Mouse (Mus musculus): ENCODE measurements around the gene CK137956.

Gene CK137956

DNA sequence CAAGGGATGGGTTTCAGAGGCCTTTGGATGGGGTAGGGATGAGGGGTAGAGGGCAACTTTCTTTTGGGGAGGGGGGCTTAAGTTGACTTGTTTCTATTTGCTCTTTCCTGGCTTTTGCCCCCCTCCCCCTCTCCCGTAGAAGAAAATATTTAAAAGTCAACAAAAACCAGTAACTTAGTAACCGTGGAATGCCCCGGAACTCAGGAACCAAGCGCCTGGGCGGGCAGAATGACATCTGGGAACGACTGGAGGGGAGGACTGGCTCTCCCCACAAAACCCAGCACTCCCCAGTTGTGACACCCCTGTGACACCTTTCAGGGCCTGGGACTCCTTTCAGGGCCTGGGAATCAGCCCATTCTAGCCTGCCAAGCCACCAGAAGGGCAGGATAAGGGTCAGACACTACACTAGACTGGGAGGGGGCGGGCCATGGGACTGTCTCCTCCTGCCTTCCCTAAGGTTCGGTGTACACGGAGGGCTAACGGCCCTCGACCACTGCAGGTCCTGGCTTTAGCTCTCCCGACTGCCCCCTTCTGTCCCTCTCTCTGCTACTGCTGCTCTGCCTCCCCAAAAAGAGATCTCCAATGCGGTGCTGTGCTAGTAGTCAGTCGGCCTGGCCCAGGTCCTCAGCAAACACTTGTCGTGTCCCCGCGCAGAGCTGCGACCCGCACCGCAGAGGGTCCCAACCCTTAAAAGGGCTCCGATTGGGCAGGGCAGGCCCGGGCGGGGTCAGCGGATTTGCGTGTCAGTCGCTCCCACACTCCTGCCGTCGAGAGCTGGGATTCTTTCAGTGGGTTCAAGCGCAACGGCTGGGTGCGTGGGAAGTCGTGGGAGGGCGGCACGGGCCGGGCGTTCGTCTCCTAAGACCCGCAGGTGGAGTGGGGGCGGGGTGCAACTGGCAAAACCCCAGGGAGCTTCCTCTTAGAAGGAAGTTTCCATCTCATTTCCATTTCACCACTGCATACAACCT, at the start of gene CK137956:
CK137956 (minus strand) TSS at position 51 of the 968 bp plus-strand sequence.
- no peak for DNase-seq

DNA sequence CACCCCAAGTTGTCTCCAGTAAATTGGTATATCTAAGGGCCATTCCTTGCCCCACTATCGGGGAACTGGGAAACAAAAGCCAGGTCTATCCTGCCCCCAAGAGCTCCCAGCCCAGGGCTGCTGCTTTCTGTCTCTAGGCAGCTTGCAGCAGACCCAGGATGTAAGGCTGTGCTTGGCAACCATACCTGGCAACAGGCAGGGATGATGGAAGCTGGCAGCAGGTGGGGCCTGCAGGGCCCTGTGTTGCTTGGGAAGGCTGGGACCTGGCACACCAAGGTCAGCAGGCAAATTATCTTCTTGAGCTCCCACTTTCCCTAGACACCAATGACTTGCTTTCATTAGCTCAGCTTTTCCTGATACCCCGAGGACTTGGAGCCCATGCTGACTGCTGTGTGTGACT, 48.7 kb upstream of the CK137956 start:
- peak; percentile 23 for DNase-seq

DNA sequence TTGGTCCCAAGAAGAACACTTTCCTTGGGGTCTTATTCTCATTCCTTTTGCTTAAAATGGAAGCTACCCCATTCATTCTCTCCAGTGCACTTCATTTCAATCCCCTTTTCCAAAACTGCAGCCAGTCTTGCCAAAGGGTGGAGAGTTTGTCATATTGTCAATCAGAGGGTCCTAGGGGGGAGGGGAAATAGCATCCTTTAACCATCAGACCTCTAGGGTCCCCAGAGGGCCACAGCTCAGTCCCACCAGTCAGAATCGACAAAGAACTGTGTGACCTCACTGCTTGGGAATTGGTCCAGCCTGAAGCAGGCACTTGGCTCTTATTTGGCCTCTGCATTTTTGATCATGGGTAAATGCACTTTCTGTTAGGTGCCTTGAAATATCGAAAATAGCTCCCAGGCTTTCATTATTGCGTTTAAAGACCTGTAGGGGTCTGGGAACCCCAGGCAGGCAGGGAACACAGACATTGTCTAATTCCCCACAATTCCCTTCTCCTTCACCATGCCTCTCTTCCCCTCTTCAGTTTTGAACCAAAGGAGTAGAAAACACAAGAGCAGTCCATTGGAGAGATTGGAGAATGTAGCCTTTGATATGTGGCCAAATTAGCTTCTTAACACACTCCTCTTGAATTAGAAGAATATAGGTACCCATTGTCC, 34.2 kb upstream of the CK137956 start:
- no peak for DNase-seq

DNA sequence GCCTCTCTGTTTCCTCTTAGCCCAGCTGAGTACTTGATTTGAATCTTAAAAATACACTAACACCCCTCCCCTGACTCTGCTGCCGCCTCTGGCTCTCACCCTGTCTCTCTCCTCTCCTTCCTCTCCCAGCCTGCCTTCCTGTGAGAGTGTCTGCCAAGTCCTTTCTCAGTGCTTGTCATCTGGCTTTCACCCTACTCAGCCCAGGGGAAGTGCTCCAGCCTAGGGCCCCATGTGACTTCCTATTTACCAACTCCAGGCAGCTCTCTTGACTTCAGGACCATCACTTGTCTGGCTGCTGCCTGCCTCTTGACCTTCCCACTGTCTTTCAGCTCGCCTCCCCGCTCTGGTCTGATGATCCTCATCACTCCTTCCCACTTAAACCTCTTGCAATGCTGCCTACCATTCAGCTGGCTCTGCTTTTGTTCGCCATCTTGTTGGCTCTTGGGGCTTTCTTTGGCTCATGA, 31.9 kb upstream of the CK137956 start:
- DNase-seq, result peak; percentile 25

DNA sequence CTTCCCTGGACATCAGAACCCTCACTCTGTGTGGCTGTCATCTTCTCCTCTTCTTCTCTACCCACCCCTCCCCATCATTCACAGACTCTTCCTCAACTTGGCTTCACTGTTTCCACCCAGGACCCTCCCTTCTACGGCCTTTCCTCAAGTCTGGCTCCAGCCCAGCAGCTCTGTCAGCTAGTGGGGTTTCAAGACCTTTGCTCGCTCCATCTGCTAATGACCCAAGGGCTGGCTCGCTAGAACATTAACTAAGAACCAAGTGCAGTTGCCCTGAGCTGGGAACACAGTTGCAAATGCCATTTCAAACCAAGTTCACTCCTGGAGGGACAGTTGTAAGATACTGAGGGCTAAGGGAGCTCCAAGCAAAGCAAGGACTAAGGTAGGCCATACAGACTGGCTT, 28.5 kb upstream of the CK137956 start:
- no peak for DNase-seq

DNA sequence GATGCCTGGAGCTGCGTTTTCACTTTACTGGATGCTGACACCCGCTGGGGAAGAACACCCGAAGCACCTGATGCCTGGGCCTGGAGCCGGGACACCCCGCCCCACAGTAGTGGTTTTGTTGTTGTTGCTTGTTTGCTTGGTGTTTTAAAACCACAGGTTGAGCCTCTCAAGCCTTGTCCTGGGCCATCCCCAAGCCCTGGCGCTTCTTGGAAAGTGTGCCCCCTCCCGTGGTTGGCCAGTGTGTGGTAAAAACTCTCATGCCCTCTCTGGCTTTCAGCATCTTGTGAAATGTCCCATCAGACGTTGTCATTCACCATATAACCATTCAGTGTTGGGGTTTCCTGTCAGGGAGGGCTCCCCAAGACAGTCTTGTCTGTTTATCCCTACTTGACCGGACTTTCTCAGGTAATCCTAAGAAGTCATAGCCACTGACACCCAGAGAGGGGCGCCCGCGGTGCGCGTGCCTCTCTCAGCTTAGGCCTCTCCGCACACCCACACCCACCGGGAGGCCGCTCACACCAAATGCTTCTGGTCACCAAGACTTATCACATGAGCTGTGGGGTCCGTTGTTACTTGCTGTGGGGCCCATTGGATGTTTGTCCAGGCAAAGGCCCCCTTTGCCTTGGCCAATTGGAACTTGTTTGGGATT, 18.7 kb upstream of the CK137956 start:
- DNase-seq, result peak; percentile 66

DNA sequence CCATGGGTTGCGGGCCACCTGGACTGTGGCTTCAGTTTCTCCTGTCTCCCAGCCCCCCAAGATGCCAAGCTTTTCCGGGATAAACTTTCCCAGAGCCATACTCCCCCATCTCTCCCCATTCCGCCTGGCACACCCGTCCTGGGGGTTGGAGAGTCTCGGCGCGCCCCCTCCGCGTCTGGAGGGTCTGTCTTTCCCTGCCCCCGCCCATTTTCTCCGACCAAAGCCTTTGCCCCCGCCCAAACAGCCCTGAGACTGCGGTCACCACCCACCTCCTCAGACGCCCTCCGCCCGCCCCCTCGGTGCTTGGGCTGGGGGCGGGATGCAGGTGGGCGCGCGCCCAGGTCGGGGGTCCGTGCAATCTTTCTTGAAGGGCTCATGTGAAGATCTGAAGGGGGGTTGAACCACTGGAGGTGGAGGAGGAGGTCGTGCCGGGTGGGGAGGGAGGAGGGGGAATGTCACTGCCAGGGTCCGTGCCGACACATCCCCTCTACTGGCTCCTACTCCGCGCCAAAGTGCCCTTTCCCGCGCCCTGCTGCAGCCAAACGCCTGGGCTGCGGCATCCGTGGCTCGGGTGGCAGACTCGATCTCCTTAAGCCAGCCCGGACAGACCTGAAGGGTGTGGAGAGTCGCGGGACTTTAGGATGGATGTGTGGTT, 17.9 kb upstream of the CK137956 start:
- peak; percentile 30 for DNase-seq

DNA sequence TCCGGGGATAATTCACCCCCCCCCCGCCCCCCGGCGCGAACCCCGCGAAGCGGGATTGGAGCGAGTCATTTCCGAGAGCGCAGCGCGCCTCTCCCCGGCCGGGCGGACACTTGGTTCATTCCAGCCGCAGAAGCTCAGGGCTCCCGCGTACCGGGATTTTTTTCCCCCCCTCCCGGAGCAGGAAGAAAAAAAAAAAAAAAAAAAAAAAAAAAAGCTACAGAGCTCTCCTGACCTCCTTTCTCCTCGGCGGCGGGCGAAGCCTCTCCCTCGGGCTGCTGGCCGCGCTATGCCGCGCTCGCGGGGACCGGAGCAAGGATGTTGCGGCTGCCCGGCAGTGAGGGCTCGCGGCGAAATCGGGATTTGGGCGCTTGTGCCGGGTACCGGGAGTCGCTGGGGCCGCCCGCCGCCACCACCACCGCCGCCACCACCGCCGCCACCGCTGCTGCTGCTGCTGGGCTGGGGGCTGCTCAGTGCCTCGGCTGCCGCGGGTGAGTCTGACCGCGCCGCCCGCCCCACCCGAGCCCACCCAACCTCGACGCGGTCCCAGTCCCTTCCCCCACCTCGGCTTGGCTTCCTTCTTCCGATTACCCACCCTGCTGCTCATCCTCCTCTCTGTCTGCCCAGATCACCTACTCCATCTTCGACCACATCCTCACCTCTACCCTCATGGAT, 17.2 kb upstream of the CK137956 start, which contains the start of gene Csmd2:
Csmd2 (plus strand) TSS at position 74 of the 672 bp plus-strand sequence.
- DNase-seq, result peak; percentile 72

DNA sequence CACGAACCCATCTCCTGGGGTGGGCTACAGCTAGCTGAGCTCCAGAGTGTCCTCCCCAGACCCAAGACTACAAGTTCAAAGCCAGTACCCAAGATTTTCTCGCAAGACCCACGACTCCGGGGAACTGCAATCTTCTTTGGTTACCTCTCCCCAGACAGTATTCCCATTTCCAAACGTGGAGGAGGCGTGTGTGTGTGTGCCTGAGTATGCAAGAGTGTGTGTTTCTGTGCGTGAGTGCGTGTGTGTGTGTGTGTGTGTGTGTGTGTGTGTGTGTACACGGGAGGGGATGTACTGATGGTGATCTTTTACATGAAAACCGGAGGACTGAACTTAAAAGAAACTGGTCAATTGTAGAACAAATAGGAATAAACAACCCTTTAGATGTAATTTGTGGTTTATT, 16.5 kb upstream of the CK137956 start:
- peak; percentile 30 for DNase-seq

DNA sequence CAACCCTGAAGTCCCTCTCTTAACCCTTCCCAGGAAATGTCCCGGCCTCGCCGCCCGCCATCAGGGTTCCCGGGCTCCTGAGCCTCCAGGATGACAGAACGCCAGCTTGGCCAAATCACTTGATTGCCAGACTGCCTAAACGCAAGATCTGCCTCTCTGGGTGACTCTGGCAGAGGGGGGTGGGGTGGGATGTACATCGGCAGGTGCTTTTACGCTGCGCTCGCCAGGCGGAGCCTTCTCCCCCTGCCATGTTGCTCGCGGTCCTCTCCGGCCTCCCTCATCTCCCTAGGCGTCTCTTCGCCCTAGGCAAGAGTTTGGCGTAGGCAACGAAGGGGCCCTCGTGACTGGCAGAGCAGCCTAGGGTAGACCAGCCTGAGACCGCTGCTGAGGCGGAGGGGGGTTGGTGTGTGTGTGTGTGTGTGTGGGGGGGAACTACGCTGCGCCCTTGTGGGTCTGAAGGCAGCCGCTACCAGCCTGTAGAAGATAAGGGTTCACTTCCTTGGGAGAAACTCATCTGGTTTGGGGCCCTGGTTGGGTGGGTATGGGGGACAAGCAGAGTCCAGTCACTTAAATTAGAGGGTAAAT, 15.8 kb upstream of the CK137956 start:
- DNase-seq, result peak; percentile 47

DNA sequence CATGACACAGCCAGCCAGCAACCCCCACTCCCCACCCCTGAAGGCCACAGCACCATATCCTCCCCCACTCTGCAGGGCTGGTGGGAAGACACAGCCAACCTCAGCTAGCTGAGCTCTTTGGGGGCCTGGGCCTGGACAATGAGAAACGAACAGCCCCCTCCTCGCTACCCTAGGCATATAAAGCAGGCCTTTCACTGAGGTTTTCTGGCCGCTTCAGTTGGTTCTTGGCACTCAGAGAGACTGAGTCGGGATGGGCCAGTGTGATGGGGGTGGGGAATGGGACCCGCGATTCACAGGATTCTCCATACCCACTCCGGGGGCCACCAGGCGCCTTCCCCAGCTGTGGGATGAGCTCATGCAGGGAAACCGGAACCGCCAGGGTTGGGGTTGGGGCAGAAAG, 15.1 kb upstream of the CK137956 start:
- DNase-seq, result peak; percentile 44

DNA sequence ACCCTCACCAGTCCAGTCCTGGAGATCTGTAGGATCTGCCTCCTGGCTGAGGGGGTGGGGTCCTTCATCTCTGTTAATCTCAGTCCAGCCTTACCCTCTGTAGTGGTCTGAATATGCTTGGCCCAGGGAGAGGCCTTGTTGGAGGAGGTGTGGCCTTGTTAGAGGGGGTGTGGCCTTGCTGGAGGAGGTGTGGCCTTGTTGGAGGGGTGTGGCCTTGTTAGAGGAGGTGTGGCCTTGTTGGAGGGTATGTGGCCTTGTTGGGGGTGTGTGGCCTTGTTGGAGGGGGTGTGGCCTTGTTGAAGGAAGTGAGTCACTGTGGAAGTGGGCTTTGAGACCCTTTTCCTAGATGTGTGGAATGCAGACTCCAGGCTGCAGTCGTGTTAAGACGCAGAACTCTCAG, 13.7 kb upstream of the CK137956 start:
- DNase-seq, result no peak

DNA sequence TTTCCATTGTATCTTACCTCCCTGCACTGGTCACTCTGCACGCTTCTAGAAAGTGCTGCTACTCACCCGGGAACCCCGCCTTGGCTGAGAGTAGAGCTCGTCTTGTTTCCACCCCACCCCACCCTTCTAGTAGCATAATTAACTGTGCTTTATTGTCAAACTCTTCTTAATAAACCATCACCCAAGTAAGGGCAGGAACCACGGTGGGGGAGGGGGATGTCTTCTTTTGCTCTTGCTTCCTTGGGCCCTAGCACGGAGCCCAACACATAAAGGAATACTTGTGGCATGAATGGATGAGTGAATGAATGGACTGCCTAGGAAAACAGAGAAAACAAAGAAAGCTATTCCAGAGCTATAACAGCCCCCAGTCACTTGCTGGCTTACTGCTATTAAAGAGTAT, 10.4 kb upstream of the CK137956 start:
- DNase-seq, result no peak

DNA sequence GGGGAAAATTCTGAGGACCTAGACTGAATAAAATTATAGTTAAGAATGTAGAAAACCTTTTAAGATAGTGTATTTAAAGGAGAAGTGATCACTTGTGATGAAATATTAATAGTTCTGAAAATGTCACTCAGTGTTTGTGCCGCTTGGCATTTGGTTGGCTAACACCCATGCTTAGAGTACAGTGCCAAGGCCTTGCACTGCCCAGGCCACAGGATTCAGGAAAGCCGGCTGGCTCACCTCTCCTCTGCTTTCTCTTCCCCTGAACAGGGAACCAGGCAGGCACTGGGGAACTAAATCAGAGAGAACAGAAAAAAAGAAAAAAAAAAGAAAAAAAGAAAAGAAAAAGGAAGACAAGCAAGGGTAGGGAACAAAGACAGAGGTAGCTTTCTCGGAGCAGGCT, 2.2 kb upstream of the CK137956 start:
- no peak for DNase-seq

DNA sequence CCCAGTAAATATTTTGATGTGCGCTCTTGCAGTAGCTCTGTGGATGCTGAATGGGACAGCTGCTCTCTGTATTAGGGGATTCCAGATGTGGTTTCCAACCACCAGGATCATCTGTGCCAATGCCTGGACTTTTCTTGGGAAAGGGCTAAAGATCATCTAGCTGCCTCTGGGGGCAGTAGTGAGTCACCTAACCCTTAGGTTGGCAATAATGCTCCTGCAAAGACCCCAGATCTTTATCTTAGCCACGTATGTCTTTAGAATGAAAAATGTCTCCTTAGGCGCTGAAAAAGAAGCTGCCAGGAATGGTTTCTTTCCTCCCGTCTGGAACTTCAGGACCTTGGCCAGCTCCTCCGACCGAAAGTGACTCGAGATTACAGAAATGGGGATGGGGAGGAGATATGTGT, 731 bp downstream of the CK137956 start:
- no peak for DNase-seq

DNA sequence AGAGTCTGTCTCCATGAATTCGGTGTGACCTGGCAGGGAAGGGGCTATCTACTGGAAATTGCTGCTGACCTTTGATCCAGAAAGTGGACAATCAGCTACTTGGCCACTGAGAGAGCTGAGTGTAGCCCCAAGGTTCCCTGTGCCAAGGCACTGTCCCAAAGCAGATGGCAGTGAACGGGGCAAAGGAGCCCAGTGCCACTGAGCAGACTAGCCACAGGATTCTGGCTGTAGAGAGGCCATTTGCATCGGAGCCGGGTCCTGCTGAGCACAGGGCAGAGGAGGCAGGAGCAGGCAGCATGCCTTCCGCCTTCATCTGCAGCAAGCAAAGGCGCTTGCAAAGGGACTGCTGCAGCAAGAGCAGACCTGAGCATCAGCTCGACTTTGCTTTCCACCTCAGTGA, 1.6 kb downstream of the CK137956 start:
- DNase-seq, result no peak

DNA sequence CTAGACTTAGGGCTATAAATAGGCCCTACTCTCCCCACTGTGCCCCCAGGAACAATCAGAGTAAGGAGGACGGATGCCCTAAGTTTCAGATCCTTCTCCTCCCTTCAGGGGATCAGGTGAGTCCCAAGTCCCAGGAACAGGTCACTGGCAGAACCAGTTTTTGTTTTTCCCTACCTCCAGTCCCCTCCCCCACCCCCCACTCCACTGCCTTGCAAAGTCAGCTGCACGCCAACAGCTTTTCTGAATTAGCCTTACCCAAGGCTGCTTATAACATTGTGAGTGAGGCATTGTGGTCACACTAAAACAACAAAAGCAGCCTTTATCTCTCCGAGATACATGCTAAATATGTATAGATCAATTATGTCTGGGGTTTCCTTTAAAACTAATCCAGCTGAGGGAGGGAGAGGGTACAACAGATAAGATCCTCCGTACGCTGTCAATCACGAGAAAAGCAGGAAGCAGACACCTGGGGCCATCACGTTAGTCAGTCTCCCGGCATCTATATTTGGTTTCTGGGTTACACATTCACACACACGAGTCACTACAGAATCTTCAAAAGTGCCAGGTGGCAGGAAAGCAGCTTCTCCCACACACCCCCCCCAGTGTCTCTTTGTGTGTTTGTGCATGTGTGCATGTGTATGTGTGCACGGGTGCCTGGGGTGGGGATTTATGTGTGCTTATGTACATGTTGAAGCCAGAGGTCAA, 17.6 kb downstream of the CK137956 start:
- no peak for DNase-seq

DNA sequence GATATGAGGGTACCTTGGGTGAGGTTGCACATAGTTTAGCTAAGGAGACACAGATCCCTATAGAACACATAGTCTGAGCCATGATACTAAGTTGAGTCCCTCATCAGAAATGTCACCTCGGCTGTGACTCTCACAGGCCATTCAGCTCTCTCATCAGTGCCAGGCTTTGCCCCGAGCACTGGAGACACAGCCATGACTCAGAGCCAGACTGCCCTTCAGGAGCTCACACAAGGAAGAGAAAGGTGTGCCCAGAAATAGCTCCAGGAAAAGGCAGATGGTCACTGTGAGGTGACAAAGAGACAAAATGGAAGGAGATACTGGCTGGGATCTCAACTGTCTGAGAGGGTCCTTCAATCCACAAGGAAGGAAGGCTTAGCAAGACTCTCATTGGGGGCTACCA, 23.1 kb downstream of the CK137956 start:
- DNase-seq, result no peak

DNA sequence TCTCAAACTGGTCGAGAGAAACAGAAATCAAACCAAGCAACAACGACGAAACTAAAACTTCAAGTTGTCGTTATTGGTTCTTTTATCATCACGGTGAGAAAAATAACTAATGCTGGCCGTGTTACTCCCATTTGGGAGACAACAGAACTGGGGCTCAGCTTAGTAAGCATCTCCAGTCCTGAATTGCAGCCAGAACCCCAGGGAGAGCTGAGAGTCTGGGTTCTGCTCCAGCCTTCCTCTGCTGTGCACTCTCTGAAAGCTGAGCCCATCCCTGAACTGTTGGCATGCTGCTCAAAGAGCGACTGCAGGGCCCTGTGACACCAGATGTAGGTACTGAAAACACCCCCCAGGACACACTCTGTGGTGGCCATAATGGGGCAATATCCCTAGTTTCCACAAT, 33.3 kb downstream of the CK137956 start:
- DNase-seq, result no peak

DNA sequence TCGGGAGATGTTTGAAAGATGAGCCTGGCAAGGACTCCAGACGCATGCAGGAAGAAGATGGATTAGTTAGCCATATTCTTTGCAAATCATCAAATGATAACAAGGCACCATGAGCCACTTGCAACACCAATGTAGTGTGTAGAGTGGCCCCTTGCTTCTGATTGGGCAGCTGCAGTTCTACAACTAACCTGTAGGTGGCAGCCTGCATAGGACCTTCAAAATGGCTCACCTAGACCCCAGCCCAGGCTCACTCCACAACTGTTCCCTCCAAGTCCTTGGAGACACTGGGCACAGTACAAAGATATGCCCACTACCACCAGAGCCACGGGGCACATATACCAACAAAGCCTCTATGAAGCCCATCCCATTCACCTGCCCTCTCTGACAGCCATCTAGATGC, 35.4 kb downstream of the CK137956 start:
- DNase-seq, result no peak

DNA sequence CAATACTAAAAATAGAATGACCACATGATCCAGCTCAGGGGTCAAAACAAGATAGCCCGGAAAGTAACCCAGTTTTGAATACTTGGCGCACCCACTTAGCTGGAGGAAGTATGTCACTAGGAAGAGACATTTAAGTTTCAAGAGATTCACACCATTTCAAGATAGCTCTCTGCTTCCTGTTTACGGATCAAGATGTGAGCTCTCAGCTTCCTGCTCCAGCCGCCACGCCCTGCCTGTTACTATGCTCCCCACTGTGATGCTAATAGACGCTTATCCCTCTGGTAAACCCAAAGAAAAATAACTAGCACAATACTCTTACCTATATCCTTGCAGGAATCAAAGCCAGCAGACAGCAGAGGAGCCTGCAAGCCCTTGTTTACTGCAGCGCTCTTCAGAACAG, 57.2 kb downstream of the CK137956 start:
- DNase-seq, result no peak

All from right cerebral cortex, postnatal 25 days (tissue).